ENCODE assay signal across 23 mouse cellular contexts in the genomic region with DNA sequence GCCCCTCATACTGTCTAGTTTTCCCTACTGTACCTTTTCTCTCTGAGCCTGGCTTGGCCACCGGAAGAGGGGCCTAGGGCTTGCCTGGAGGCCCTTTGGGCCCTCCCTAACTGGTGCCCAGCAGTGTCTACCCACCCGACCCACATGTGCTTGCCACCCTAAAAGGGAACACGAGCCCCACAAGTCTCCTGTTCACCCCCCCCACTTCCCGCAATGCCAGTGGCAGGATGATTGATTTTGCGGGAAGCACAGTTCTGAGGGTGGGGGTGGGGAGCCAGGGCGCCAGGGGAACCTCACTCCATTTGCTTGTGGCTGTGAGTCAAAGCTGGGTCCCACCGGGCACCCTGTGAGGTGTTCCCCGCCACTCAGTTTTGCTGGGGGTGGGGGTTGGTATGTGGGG.
DNase-seq lines count a peak whose midpoint lies in the region; ATAC-seq and TF ChIP-seq lines count a peak whose summit lies in the region.
"Had no signal": no experiment of that assay in that cellular context is flagged by ENCODE, and none has a peak within 500 bp of the region (broad histone marks: within the 10 kb centered on the region; RNA-seq: fewer than 3 reads in every experiment).

No protein-coding gene starts in this region.

- H3K9me3 ChIP-seq in neural tube, embryonic 12.5 days: no peaks in the 10 kb centered on the region
- H3K9me3 ChIP-seq in hindbrain, embryonic 16.5 days (ENCODE audit: control insufficient read depth, low read length): no peaks in the 10 kb centered on the region
- H3K9me3 ChIP-seq in intestine, postnatal 0 days (ENCODE audit: control insufficient read depth): no peaks in the 10 kb centered on the region
- H3K9me3 ChIP-seq: embryonic facial prominence, embryonic 13.5 days; forebrain, embryonic 13.5 days; limb, embryonic 15.5 days had no signal

- H3K4me1 ChIP-seq in neural tube, embryonic 12.5 days: peaks cover 45% of the 10 kb centered on the region
- peaks cover 9% of the 10 kb centered on the region for H3K4me1 ChIP-seq in hindbrain, embryonic 16.5 days (ENCODE audit: control insufficient read depth, insufficient read depth, low read depth, low read length)
- H3K4me1 ChIP-seq in intestine, postnatal 0 days (replicated peaks; ENCODE audit: control insufficient read depth, insufficient read depth, low read length): no peaks in the 10 kb centered on the region

- no peak overlapping the region for H3K4me3 ChIP-seq in neural tube, embryonic 12.5 days
- H3K4me3 ChIP-seq in hindbrain, embryonic 16.5 days (ENCODE audit: low read length): no peak overlapping the region
- no peak overlapping the region for H3K4me3 ChIP-seq in intestine, postnatal 0 days (ENCODE audit: low read depth, low read length)
- H3K4me3 ChIP-seq: embryonic facial prominence, embryonic 13.5 days; erythroblast, embryonic 14.5 days; forebrain, embryonic 13.5 days; limb, embryonic 15.5 days had no signal

- no peak for TF ChIP-seq CTCF in intestine, postnatal 0 days (IDR thresholded peaks at IDR 0.05; ENCODE audit: low read depth)

- DNase-seq in embryo, embryonic 11 days: peak; percentile 27
- no peak for DNase-seq in embryo, embryonic 10.5 days (ENCODE audit: low spot score)
- no peak for DNase-seq in neural tube, embryonic 10.5 days (ENCODE audit: extremely low spot score, low spot score)
- no peak for DNase-seq in spleen, postnatal 10 days (ENCODE audit: low spot score in 2 of 2)
- DNase-seq: adrenal gland, postnatal 14 days; cerebellum, adult 9-10 months; kidney, adult 8-10 months; kidney, postnatal 10 days; lung, embryonic 14.5 days; lung, postnatal 36 days; midbrain, embryonic 14.5 days; right cerebral cortex, adult 18-20 months; right cerebral cortex, postnatal 4 days; thymus, adult 2 months had no signal

- 0 out of 2 replicates have a peak overlapping the region, but pooled peaks have one; percentile 13 for H3K9ac ChIP-seq in neural tube, embryonic 12.5 days
- no peak overlapping the region for H3K9ac ChIP-seq in hindbrain, embryonic 16.5 days (ENCODE audit: low read depth, low read length)
- no peak overlapping the region for H3K9ac ChIP-seq in intestine, postnatal 0 days (ENCODE audit: low read depth, low read length)
- H3K9ac ChIP-seq: forebrain, embryonic 13.5 days; limb, embryonic 15.5 days; liver, embryonic 14.5 days; lung, embryonic 14.5 days had no signal

- peak; percentile 10; the same call in 1 of the 2 replicates for ATAC-seq in neural tube, embryonic 12.5 days (ENCODE audit: low FRiP score, low read depth)
- no peak for ATAC-seq in hindbrain, embryonic 16.5 days
- no peak for ATAC-seq in intestine, postnatal 0 days
- ATAC-seq in cerebellum, adult (ENCODE audit: insufficient number of reproducible peaks, low FRiP score, low TSS enrichment): no peak
- ATAC-seq: forebrain, embryonic 13.5 days had no signal

- no peaks in the 10 kb centered on the region for H3K36me3 ChIP-seq in neural tube, embryonic 12.5 days
- no peaks in the 10 kb centered on the region for H3K36me3 ChIP-seq in hindbrain, embryonic 16.5 days (ENCODE audit: control insufficient read depth, insufficient read depth, low read length)
- no peaks in the 10 kb centered on the region for H3K36me3 ChIP-seq in intestine, postnatal 0 days (ENCODE audit: control insufficient read depth, insufficient read depth)
- H3K36me3 ChIP-seq: embryonic facial prominence, embryonic 13.5 days; limb, embryonic 15.5 days had no signal

- no peak overlapping the region for H3K27ac ChIP-seq in neural tube, embryonic 12.5 days
- peak overlapping the region; percentile 23; the same call in 1 of the 2 replicates for H3K27ac ChIP-seq in hindbrain, embryonic 16.5 days (ENCODE audit: low read depth, low read length)
- no peak overlapping the region for H3K27ac ChIP-seq in intestine, postnatal 0 days (ENCODE audit: low read depth, low read length)
- H3K27ac ChIP-seq: embryonic facial prominence, embryonic 13.5 days; forebrain, embryonic 13.5 days; limb, embryonic 15.5 days; liver, embryonic 14.5 days had no signal

- H3K27me3 ChIP-seq in neural tube, embryonic 12.5 days (replicated peaks): no peaks in the 10 kb centered on the region
- H3K27me3 ChIP-seq in hindbrain, embryonic 16.5 days (replicated peaks; ENCODE audit: control insufficient read depth, insufficient read depth, low read length): peaks cover 4% of the 10 kb centered on the region; the same call in 1 of the 2 replicates
- peaks cover 9% of the 10 kb centered on the region; the same call in 1 of the 2 replicates for H3K27me3 ChIP-seq in intestine, postnatal 0 days (replicated peaks; ENCODE audit: control insufficient read depth, insufficient read depth, low read length)
- H3K27me3 ChIP-seq: forebrain, embryonic 13.5 days; limb, embryonic 15.5 days had no signal

- WGBS in neural tube, embryonic 12.5 days: 53% methylated on average over 8 of the region's 8 CpGs
- WGBS in hindbrain, embryonic 16.5 days: 57% methylated on average over 8 of the region's 8 CpGs
- WGBS in intestine, postnatal 0 days: 74% methylated on average over 8 of the region's 8 CpGs

- H3K4me2 ChIP-seq in neural tube, embryonic 12.5 days (replicated peaks): no peak overlapping the region
- H3K4me2 ChIP-seq in hindbrain, embryonic 16.5 days (ENCODE audit: low read length): no peak overlapping the region
- H3K4me2 ChIP-seq in intestine, postnatal 0 days (replicated peaks; ENCODE audit: low read depth): no peak overlapping the region
- H3K4me2 ChIP-seq: embryonic facial prominence, embryonic 13.5 days; forebrain, embryonic 13.5 days; limb, embryonic 15.5 days; lung, embryonic 14.5 days had no signal
